Mouse (Mus musculus) hindbrain, embryonic 16.5 days (tissue): ENCODE measurements around the gene Ifrd2. TPM values are rescaled to one million over a fixed set of nuclear protein-coding genes. Genes with fewer than 3 reads are reported as not detected.

ENCODE experiments used
- ATAC-seq: fragments of 200-750 bp; cut with Nextera tagmentation; 2 replicates; pipeline ENCODE4 v1.8.0; 2017; ENCODE audit warnings: moderate TSS enrichment, moderate library complexity
- H3K27ac ChIP-seq: fragments of 300-500 bp; sonication (generic); 2 replicates; pipeline ENCODE4 v1.5.1; 2014; ENCODE audit warnings: low read depth, mild to moderate bottlenecking, control low read depth, low read length, moderate library complexity
- H3K27me3 ChIP-seq: fragments of 300-500 bp; sonication (generic); replicated peaks from 2 replicates; pipeline ENCODE4 v1.6.1; 2014; ENCODE audit warnings: low read length; ENCODE audit not compliant: control insufficient read depth, insufficient read depth
- H3K36me3 ChIP-seq: fragments of 300-500 bp; sonication (generic); 2 replicates; pipeline ENCODE4 v1.6.1; 2014; ENCODE audit warnings: mild to moderate bottlenecking, low read length, moderate library complexity, mixed read lengths; ENCODE audit not compliant: control insufficient read depth, insufficient read depth
- H3K4me1 ChIP-seq: fragments of 300-500 bp; sonication (generic); 2 replicates; pipeline ENCODE4 v1.6.1; 2014; ENCODE audit warnings: low read depth, low read length; ENCODE audit not compliant: control insufficient read depth, insufficient read depth
- H3K4me2 ChIP-seq: fragments of 300-500 bp; sonication (generic); 2 replicates; pipeline ENCODE4 v1.6.1; 2014; ENCODE audit warnings: mild to moderate bottlenecking, low read length, control low read depth, moderate library complexity
- H3K4me3 ChIP-seq: fragments of 300-500 bp; sonication (generic); 2 replicates; pipeline ENCODE4 v1.5.1; 2014; ENCODE audit warnings: mild to moderate bottlenecking, low read length, control low read depth, moderate library complexity
- H3K9ac ChIP-seq: fragments of 300-500 bp; sonication (generic); 2 replicates; pipeline ENCODE4 v1.6.1; 2014; ENCODE audit warnings: low read depth, mild to moderate bottlenecking, control low read depth, low read length, moderate library complexity
- H3K9me3 ChIP-seq: fragments of 300-500 bp; sonication (generic); 2 replicates; pipeline ENCODE4 v1.6.1; 2014; ENCODE audit warnings: mild to moderate bottlenecking, low read length, moderate library complexity; ENCODE audit not compliant: control insufficient read depth
- WGBS: fragments of 180-500 bp; shearing (Covaris S2); extraction: QIAGEN DNeasy Blood & Tissue Kit; methylation state at CpG from one replicate; pipeline ENCODE4 v1.1.7; 2014; 5-methylcytosine and 5-hydroxymethylcytosine counted together
- polyA plus RNA-seq: library from polyadenylated mRNA; unstranded; fragments of >200 nt; fragmentation: Nextera tagmentation; extraction: Ambion mirVana; gene quantifications from 2 replicates; pipeline ENCODE4 v1.2.1, GENCODE M21; 2015

Ifrd2 gene
- polyA plus RNA-seq, 1 experiment from 2014 or later: 13.5 TPM

DNA sequence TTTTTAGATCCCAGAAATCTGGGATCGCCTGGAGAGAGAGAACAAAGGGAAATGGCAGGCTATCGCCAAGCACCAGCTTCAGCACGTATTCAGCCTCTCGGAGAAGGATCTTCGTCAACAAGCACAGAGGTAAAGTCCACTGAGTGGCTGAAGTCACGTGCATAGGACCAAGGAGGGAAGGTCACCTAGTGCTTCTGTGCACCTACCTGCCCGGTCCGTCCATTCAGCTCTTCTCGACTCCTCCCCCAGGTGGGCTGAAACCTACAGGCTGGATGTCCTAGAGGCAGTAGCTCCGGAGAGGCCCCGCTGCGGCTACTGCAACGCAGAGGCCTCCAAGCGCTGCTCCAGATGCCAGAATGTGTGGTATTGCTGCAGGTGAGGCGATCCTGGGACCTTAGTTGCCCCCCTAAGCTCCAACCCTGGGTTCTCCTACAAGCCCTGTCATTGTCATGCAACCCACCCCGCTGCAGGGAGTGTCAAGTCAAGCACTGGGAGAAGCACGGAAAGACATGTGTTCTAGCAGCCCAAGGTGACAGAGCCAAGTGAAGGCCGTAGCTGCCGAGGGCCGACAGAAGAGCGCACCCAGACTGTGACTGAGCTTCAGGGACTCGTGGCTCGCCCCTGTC, 36.8 kb upstream of the Ifrd2 start:
- H3K9me3 ChIP-seq: no peaks in the 10 kb centered on the region
- H3K27ac ChIP-seq: no peak overlapping the region
- no peaks in the 10 kb centered on the region for H3K36me3 ChIP-seq
- H3K9ac ChIP-seq: no peak overlapping the region
- 33% methylated on average over 23 of the region's 23 CpGs for WGBS
- peaks cover 31% of the 10 kb centered on the region for H3K4me1 ChIP-seq
- peaks cover 24% of the 10 kb centered on the region for H3K27me3 ChIP-seq
- peak overlapping the region; percentile 43; the same call in 1 of the 2 replicates for H3K4me3 ChIP-seq
- no peak for ATAC-seq
- peak overlapping the region; percentile 73 for H3K4me2 ChIP-seq

DNA sequence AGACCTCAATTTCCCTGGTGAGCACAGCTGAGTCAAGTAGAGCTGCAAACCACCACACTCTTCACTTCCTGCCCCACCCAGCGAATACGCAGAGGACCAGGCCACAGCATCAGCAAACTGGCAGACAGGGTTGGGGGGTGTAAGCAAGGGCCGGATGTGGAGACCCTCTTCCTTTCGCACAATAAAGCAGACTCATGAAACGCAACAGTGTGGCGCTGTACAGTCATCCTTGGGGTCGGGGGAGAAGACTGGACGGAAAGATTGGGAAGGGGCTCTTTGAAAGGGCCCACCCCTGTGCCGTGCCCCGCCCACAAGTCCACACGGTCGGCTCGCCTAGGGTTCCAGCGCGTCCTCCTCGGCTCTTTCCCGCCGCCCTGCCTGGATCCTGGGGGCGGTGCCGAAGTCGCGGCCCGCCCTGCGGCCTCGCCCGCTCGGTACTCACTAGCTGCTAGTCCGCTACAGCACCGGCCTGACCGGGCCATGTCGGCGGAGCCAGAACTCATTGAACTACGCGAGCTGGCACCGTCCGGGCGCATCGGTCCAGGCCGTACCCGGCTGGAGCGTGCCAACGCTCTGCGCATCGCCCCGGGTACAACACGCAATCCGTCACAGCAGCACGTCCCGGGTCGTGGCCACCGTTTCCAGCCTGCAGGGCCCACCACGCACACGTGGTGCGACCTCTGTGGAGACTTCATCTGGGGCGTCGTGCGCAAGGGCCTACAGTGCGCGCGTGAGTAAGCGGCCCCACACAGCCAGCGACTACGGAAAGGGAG, 36.1 kb upstream of the Ifrd2 start, which contains the start of gene Rassf1:
Gene Rassf1, plus strand, starts transcription at position 439 of the 773 bp plus-strand sequence.
- peak within 1 kb of the TSS; percentile 68 for H3K9ac ChIP-seq
- H3K4me1 ChIP-seq: peaks cover 38% of the 10 kb centered on the region
- peak within 1 kb of the TSS; percentile 43 for H3K4me3 ChIP-seq
- WGBS: 3% methylated on average over 57 of the region's 63 CpGs
- ATAC-seq: no peak
- H3K9me3 ChIP-seq: no peaks in the 10 kb centered on the region
- H3K4me2 ChIP-seq: peak within 1 kb of the TSS; percentile 73
- H3K27ac ChIP-seq: peak within 1 kb of the TSS; percentile 14; the same call in 1 of the 2 replicates
- no peaks in the 10 kb centered on the region for H3K36me3 ChIP-seq
- H3K27me3 ChIP-seq: peaks cover 24% of the 10 kb centered on the region

DNA sequence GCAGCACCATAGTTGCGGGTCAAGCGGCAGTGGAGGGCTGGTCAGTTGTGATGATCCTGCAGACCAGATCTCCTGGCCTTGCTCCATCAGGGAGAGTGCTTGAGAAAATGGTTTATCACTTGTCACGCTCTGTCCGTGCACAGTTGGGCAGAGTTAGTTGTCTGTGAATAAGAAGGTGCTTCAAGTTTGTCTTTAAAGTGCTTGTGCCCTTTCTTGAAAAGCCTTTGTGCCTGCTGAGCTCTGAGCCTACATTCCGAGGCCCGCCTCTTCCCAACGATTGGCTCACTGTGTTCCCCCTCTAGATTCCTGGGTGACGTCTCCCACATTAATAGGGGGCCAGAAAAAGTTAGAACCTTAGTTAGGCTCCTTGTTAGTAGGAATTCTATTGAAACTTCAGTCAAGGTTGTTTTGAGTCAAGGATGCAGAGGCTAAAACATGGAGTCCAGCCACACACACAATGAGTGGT, 35.5 kb upstream of the Ifrd2 start:
- Histone ChIP-seq H3K4me1 (peaks cover 40% of the 10 kb centered on the region), H3K9ac (peak overlapping the region; percentile 68), H3K27ac (0 out of 2 replicates have a peak overlapping the region, but pooled peaks have one; percentile 14), H3K4me3 (peak overlapping the region; percentile 43), H3K36me3 (no peaks in the 10 kb centered on the region), H3K9me3 (no peaks in the 10 kb centered on the region), H3K27me3 (peaks cover 24% of the 10 kb centered on the region), H3K4me2 (peak overlapping the region; percentile 73)
- 15% methylated on average over 8 of the region's 8 CpGs for WGBS
- ATAC-seq: no peak

DNA sequence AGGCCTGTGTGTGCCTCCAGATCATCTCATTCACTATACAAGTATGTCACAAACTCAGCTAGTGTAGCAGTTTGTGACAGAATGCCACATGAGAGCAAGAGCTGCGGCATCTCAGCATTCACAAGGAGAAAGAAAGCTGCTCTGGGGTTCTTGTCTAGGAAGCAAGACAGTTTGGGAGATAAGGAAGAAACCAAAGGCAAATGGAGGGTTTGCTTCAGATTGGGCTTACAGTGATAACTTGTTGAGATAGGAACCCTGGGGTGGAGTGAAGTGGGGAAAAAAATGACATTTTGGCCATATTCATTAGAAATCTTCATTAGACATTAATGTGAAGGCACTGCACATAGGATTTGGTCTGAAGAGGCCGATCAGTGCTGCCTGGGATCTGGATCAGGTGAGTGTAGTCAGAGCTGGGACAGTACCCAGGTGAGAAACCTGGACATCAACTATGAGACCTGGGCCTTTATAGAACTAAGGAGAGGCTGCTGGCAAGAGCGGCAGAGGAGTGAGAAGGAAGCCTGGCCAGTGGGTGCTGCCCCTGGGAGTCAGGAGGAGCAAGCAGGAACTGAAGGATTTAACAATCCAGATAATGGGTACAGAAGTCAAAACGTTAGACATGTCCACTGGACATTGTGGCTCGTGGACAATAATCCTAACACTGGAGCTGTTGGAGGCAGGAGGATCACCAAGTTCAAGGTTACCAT, 34.6 kb upstream of the Ifrd2 start:
- Histone ChIP-seq H3K4me2 (peak overlapping the region; percentile 96; the same call in 1 of the 2 replicates), H3K9ac (no peak overlapping the region; the same call in 1 of the 2 replicates), H3K4me1 (peaks cover 34% of the 10 kb centered on the region)

DNA sequence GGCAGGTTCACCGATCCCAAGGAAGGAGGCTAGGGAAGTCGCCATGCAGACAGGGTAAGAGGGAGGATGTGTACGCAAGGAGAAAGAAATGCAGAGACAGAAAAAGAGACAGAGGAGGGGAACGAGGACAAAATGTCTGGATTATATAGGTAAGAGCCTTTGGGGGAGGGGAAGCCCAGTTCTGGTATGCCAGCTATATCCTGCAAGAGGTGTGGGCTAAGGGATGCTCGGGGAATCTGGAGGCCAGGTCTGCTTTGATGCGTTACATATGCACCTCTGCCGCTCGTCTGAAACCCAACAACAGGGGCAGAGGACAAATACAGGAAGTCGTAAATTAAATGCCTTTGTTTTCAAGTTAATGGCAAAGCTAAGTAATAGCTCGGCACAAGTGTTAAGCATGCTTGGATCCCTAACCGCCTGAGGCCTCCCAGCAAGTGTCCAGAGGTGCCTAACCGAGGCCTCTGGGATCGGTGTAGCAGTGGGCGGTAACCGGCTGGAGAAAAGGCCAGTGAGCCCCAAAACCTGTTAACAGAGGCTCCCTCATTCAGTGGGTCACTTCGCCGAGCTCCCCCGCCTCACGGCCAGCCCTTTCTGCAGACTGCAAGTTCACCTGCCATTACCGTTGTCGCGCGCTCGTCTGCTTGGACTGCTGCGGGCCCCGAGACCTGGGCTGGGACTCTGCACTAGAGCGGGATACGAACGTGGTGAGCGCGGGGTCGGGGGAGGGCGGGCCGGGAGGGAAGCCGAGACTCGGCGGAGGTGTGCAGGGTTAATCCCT, 33.7 kb upstream of the Ifrd2 start:
- peak; percentile 68 for ATAC-seq
- Histone ChIP-seq H3K4me1 (peaks cover 34% of the 10 kb centered on the region), H3K4me3 (peak overlapping the region; percentile 81), H3K4me2 (peak overlapping the region; percentile 96), H3K27me3 (peaks cover 24% of the 10 kb centered on the region), H3K27ac (peak overlapping the region; percentile 92), H3K9ac (peak overlapping the region; percentile 80), H3K9me3 (no peaks in the 10 kb centered on the region), H3K36me3 (peaks cover 10% of the 10 kb centered on the region)
- 7% methylated on average over 35 of the region's 37 CpGs for WGBS

More for the DNA sequence above, 34.6 kb upstream of the Ifrd2 start:
- Histone ChIP-seq H3K9me3 (no peaks in the 10 kb centered on the region), H3K27ac (no peak overlapping the region), H3K4me3 (no peak overlapping the region; the same call in 1 of the 2 replicates), H3K27me3 (peaks cover 24% of the 10 kb centered on the region), H3K36me3 (peaks cover 5% of the 10 kb centered on the region)
- 81% methylated on average over 5 of the region's 5 CpGs for WGBS
- ATAC-seq: no peak

DNA sequence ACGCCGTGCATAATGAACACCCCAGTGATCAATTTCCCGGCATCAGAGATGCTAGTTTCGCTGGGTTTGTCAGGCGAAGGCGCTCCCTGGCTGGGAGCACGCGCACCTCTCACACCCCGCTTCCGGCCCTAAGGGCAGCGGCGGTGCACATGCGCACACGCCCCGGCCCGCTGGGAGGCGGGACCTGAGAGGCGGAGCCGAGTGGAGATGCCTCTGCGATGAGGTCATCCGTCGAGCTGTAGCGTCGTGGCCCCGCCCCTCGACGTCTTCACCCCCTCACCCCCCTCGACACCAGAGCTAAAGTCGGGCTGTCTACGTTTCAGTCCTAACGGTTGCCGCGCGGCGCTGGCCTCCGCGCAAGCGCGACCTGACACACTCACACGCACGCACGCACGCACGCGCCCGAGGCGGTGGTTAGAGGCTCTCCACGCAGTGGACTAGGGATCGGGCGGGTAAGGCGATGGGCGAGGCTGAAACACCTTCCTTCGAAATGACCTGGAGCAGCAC, 33.1 kb upstream of the Ifrd2 start:
- ATAC-seq: peak; percentile 94

DNA sequence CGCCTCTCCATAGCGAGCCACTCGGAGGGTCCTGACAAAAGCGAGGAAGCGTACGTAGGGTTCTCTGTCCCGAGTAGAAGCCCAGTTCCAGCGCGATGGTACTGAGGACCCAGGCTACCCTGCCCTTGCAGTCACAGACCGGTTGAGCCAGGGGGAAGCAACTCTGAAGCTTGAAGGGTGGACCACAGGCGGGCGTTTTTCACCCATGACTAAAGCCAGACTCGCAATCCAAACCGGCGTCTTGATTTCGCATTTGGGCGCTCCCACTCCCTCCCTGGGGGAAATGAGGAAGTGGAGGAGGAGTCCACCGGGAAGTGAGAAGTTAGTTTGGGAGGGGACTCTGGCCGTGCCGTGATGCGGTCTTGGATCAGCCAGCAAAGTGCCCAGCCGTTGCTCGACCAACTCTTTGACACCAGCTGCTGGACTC, 32.4 kb upstream of the Ifrd2 start:
- H3K9me3 ChIP-seq: no peaks in the 10 kb centered on the region
- H3K27me3 ChIP-seq: peaks cover 19% of the 10 kb centered on the region
- peak overlapping the region; percentile 96 for H3K4me2 ChIP-seq
- H3K27ac ChIP-seq: peak overlapping the region; percentile 92
- H3K9ac ChIP-seq: peak overlapping the region; percentile 87
- peaks cover 22% of the 10 kb centered on the region for H3K36me3 ChIP-seq
- ATAC-seq: no peak; the same call in none of the 2 replicates
- H3K4me1 ChIP-seq: peaks cover 34% of the 10 kb centered on the region
- WGBS: under 1% methylated on average over 23 of the region's 23 CpGs
- H3K4me3 ChIP-seq: peak overlapping the region; percentile 81

More for the DNA sequence above, 33.1 kb upstream of the Ifrd2 start:
- peak overlapping the region; percentile 92 for H3K27ac ChIP-seq
- peak overlapping the region; percentile 87 for H3K9ac ChIP-seq
- peak overlapping the region; percentile 81 for H3K4me3 ChIP-seq
- H3K4me1 ChIP-seq: peaks cover 34% of the 10 kb centered on the region
- peaks cover 15% of the 10 kb centered on the region for H3K36me3 ChIP-seq
- H3K27me3 ChIP-seq: peaks cover 22% of the 10 kb centered on the region
- under 1% methylated on average over 53 of the region's 53 CpGs for WGBS
- H3K4me2 ChIP-seq: peak overlapping the region; percentile 96
- H3K9me3 ChIP-seq: no peaks in the 10 kb centered on the region

DNA sequence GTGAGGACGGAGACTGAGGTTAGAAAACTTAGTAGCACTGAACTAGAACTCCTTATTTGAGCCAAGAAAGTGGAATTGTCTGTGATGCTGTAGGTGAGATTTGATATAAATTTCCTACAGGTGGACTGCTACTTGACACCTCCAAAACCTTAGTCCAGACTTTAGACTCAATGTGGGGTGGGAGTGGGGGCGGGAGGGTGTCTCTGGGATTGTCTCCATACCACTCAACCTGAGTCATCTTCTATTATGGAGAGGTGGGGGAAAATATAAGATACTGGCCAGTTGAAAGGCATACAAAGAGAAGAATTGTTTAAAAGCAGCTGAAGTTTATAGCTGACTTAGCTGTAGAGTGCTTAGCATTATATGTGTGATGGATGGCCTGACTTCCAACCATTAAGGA, 31.7 kb upstream of the Ifrd2 start:
- H3K4me3 ChIP-seq: peak overlapping the region; percentile 81
- peak overlapping the region; percentile 87 for H3K9ac ChIP-seq
- H3K27ac ChIP-seq: no peak overlapping the region
- peaks cover 34% of the 10 kb centered on the region for H3K4me1 ChIP-seq
- ATAC-seq: no peak
- peaks cover 22% of the 10 kb centered on the region for H3K36me3 ChIP-seq
- peak overlapping the region; percentile 96 for H3K4me2 ChIP-seq
- 45% methylated on average over 2 of the region's 2 CpGs for WGBS
- no peaks in the 10 kb centered on the region for H3K9me3 ChIP-seq
- peaks cover 15% of the 10 kb centered on the region for H3K27me3 ChIP-seq
